Mouse (Mus musculus): ENCODE data around the gene Borcs5. TPM values are rescaled to one million over a fixed set of nuclear protein-coding genes. Genes with fewer than 3 reads are reported as not detected.

Gene Borcs5
- polyA plus RNA-seq, 1 experiment from 2014 or later, result 37.4 TPM

DNA sequence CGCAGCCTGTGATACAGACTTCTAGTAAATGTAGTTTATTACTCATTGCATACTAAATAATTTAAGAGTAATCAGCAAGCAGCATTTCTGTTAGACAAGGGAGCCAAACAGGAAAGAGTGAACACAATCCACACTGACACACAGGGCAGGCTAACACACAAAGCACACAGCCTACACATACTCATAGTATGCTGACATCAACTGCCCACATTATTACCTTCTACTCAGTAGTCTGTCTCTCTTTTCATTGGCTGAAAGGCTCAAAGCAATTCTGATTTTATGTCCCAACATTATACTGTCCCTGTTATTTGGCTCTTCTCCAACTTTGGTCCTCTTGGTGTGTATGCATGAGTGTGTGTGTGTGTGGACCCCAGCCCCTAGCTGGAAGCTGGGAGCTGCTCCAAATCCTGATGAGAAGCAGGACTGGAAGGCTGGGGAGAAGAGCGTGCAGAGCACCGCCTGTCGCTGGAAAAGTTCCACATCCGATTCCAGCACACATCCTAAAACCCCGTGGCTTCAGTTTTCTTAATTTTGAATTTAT is 82.5 kb downstream of the Borcs5 start:
- DNase-seq (ENCODE audit: low spot score) (no peak), ATAC-seq (ENCODE audit: low FRiP score) (no peak)
- Histone ChIP-seq H3K4me1 (replicated peaks; ENCODE audit: control insufficient read depth, insufficient read depth, low read length) (no peaks in the 10 kb centered on the region), H3K9ac (ENCODE audit: low read depth, low read length) (no peak overlapping the region), H3K4me2 (replicated peaks; ENCODE audit: low read depth, low read length) (no peak overlapping the region), H3K27me3 (ENCODE audit: control insufficient read depth, insufficient read depth, low read length) (no peaks in the 10 kb centered on the region), H3K36me3 (ENCODE audit: control insufficient read depth, insufficient read depth, low read length) (0 out of 2 replicates have a peak, but pooled peaks cover 2% of the 10 kb centered on the region), H3K27ac (ENCODE audit: low read depth, low read length) (no peak overlapping the region), H3K9me3 (ENCODE audit: control insufficient read depth, low read length) (no peaks in the 10 kb centered on the region), H3K4me3 (ENCODE audit: low read depth, low read length) (no peak overlapping the region)
- 97% methylated on average over 6 of the region's 6 CpGs for WGBS

DNA sequence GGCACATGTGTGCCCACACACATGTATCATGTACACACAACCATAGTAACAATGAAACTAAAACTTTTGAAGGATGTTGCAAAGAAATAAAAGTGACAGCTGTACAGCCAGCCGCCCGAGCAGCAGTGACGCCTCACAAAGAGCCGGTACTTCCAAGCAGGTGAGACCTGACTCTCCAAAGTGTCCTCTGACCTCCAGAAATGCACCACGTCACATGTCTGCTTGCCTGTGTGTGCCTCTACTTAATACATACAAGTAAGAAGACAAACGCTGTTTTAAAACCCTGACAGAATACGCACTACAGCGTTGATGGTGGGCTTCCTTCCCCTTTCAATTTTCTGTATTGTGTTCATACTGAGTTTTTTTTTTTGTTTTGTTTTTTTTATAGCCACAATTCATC is 83.6 kb downstream of the Borcs5 start:
- 93% methylated on average over 8 of the region's 8 CpGs for WGBS
- 0 out of 2 replicates have a peak, but pooled peaks cover 2% of the 10 kb centered on the region for H3K36me3 ChIP-seq (ENCODE audit: control insufficient read depth, insufficient read depth, low read length)
- no peak for DNase-seq (ENCODE audit: low spot score)

DNA sequence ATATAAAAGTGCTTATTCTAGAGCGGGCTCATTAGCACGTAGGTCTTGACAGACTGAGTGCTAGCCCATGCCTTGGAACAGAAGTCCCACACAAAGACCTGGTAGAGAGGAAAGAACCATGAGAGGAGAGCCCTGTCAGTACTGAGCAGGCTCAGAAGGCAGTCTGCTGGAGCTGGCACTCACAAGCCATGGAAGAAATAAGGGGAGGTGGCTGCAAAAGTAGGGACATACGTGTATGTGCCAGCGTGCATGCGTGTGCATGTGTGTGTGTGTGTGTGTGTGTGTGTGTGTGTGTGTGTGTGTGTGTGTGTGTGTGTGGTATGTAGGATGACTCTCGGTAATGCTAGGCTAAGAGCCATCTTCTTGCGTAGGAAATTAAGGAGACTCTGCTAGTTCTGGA is 84.0 kb downstream of the Borcs5 start:
- WGBS, result 95% methylated on average over 7 of the region's 7 CpGs
- H3K4me1 ChIP-seq (replicated peaks; ENCODE audit: control insufficient read depth, insufficient read depth, low read length), result no peaks in the 10 kb centered on the region
- H3K4me3 ChIP-seq (ENCODE audit: low read depth, low read length), result no peak overlapping the region
- H3K27me3 ChIP-seq (ENCODE audit: control insufficient read depth, insufficient read depth, low read length), result no peaks in the 10 kb centered on the region
- H3K4me2 ChIP-seq (replicated peaks; ENCODE audit: low read depth, low read length), result no peak overlapping the region
- no peak overlapping the region for H3K27ac ChIP-seq (ENCODE audit: low read depth, low read length)
- H3K9me3 ChIP-seq (ENCODE audit: control insufficient read depth, low read length), result no peaks in the 10 kb centered on the region
- 0 out of 2 replicates have a peak, but pooled peaks cover 2% of the 10 kb centered on the region for H3K36me3 ChIP-seq (ENCODE audit: control insufficient read depth, insufficient read depth, low read length)
- no peak for ATAC-seq (ENCODE audit: low FRiP score)
- no peak for DNase-seq (ENCODE audit: low spot score)
- no peak overlapping the region for H3K9ac ChIP-seq (ENCODE audit: low read depth, low read length)

More for the DNA sequence above, 83.6 kb downstream of the Borcs5 start:
- H3K4me2 ChIP-seq (replicated peaks; ENCODE audit: low read depth, low read length), result no peak overlapping the region
- no peaks in the 10 kb centered on the region for H3K9me3 ChIP-seq (ENCODE audit: control insufficient read depth, low read length)
- H3K4me3 ChIP-seq (ENCODE audit: low read depth, low read length), result no peak overlapping the region
- no peak overlapping the region for H3K9ac ChIP-seq (ENCODE audit: low read depth, low read length)
- no peak overlapping the region for H3K27ac ChIP-seq (ENCODE audit: low read depth, low read length)
- H3K4me1 ChIP-seq (replicated peaks; ENCODE audit: control insufficient read depth, insufficient read depth, low read length), result no peaks in the 10 kb centered on the region
- H3K27me3 ChIP-seq (ENCODE audit: control insufficient read depth, insufficient read depth, low read length), result no peaks in the 10 kb centered on the region
- ATAC-seq (ENCODE audit: low FRiP score), result no peak

DNA sequence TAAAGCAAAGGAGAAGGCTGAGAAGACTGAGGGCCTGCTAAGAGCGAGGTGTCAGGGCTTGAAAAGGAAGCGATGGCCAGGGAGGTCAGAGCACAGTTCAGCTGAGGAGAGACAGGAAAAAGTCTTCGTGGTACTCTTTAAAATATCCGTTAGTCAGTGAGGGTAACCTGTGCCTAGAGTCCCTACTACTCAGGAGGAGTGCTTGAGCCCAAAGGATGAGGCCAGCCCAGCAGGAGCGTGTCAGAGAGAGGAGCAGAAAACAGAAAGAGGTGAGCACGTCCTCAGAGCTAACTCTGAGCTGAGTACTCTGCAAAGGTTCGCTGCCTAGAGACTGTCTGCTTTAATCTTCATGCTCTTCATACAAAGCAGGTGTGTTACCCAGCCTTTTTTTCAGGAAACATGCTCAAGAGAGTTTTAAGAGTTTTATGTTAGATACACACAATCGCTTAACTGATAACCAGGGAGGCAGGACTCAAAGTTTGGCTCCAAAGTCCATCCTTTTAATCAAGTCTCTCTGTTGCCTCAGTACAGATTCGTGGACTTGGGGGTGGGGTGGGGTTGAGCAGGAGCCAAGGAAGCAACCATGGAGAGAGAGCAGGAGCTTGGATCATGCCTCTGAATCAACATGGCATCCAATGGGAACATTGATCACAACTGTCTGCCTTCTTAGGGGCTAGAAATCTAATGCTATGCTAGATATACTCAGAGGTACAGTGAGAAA is 84.7 kb downstream of the Borcs5 start:
- Histone ChIP-seq H3K4me1 (replicated peaks; ENCODE audit: control insufficient read depth, insufficient read depth, low read length) (no peaks in the 10 kb centered on the region), H3K36me3 (ENCODE audit: control insufficient read depth, insufficient read depth, low read length) (0 out of 2 replicates have a peak, but pooled peaks cover 2% of the 10 kb centered on the region), H3K4me2 (replicated peaks; ENCODE audit: low read depth, low read length) (no peak overlapping the region), H3K27ac (ENCODE audit: low read depth, low read length) (no peak overlapping the region), H3K4me3 (ENCODE audit: low read depth, low read length) (no peak overlapping the region), H3K9me3 (ENCODE audit: control insufficient read depth, low read length) (no peaks in the 10 kb centered on the region), H3K9ac (ENCODE audit: low read depth, low read length) (no peak overlapping the region), H3K27me3 (ENCODE audit: control insufficient read depth, insufficient read depth, low read length) (no peaks in the 10 kb centered on the region)
- ATAC-seq (ENCODE audit: low FRiP score), result no peak
- WGBS, result 89% methylated on average over 9 of the region's 9 CpGs
- no peak for DNase-seq (ENCODE audit: low spot score)

DNA sequence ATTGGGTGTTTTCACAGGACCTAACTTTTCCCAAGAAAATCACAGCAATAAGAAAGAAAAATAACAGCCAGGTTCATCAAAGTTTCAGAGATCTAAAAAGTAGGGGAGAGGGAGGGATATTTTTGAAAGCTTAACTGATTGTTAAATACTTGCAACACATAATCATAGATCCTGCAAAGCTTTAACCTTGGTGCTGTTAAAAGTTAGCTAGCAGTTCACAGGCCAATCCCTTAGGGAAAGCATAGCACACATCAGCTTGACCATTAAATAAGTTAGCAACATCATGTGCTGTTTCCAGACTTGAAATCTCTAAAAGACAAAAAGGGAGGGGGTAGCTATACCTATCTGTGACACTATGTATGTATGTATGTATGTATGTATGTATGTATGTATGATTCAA is 86.1 kb downstream of the Borcs5 start:
- Histone ChIP-seq H3K4me1 (replicated peaks; ENCODE audit: control insufficient read depth, insufficient read depth, low read length) (no peaks in the 10 kb centered on the region), H3K4me3 (ENCODE audit: low read depth, low read length) (no peak overlapping the region), H3K36me3 (ENCODE audit: control insufficient read depth, insufficient read depth, low read length) (0 out of 2 replicates have a peak, but pooled peaks cover 2% of the 10 kb centered on the region), H3K9me3 (ENCODE audit: control insufficient read depth, low read length) (no peaks in the 10 kb centered on the region), H3K27me3 (ENCODE audit: control insufficient read depth, insufficient read depth, low read length) (no peaks in the 10 kb centered on the region), H3K9ac (ENCODE audit: low read depth, low read length) (no peak overlapping the region), H3K27ac (ENCODE audit: low read depth, low read length) (no peak overlapping the region), H3K4me2 (replicated peaks; ENCODE audit: low read depth, low read length) (no peak overlapping the region)
- ATAC-seq (ENCODE audit: low FRiP score), result no peak
- no peak for DNase-seq (ENCODE audit: low spot score)

DNA sequence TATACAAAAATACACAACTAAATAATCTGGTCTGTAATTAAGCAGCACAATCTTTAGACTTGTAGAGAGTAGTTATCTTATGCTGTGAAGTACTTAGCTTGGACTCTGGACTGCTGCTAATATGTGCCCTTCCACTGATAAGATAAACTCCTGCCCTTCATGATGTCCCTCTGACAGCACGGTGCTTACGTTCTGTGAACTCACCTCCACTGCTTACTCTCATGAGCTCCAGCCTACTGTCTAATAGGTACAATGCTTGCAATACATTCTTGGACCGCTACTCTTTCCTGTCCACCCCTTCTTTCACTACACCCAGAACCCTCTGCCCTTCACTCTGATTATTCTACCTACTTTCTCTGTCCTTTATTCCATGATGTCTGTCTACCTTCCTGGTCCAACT is 91.7 kb downstream of the Borcs5 start:
- Histone ChIP-seq H3K4me1 (replicated peaks; ENCODE audit: control insufficient read depth, insufficient read depth, low read length) (no peaks in the 10 kb centered on the region), H3K4me2 (replicated peaks; ENCODE audit: low read depth, low read length) (no peak overlapping the region), H3K9ac (ENCODE audit: low read depth, low read length) (no peak overlapping the region), H3K9me3 (ENCODE audit: control insufficient read depth, low read length) (no peaks in the 10 kb centered on the region), H3K36me3 (ENCODE audit: control insufficient read depth, insufficient read depth, low read length) (no peaks in the 10 kb centered on the region), H3K4me3 (ENCODE audit: low read depth, low read length) (no peak overlapping the region), H3K27me3 (ENCODE audit: control insufficient read depth, insufficient read depth, low read length) (no peaks in the 10 kb centered on the region), H3K27ac (ENCODE audit: low read depth, low read length) (no peak overlapping the region)
- 96% methylated on average over 3 of the region's 3 CpGs for WGBS
- ATAC-seq (ENCODE audit: low FRiP score) (no peak), DNase-seq (ENCODE audit: low spot score) (no peak)

DNA sequence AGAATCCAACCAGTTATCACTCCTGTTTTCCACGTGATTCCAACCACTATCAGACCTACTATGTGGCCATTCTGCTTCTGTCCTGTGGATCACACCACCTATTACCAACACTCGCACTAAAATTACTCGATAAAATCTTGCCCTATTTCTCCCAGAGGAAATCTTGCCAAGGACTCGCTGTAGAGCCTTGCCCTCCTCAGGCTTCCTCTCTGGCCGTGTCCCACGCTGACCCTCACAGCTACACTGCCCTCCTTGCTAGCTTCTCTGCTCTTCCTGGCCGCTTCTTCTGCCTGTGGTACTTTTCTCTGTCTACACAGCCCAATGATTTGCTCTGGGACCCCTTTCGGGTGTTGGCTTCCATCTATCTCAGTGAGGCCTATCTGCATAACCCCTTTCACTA is 93.5 kb downstream of the Borcs5 start:
- H3K36me3 ChIP-seq (ENCODE audit: control insufficient read depth, insufficient read depth, low read length), result no peaks in the 10 kb centered on the region
- H3K4me2 ChIP-seq (replicated peaks; ENCODE audit: low read depth, low read length), result no peak overlapping the region
- no peaks in the 10 kb centered on the region for H3K9me3 ChIP-seq (ENCODE audit: control insufficient read depth, low read length)
- H3K4me1 ChIP-seq (replicated peaks; ENCODE audit: control insufficient read depth, insufficient read depth, low read length), result no peaks in the 10 kb centered on the region
- WGBS, result 95% methylated on average over 8 of the region's 8 CpGs
- DNase-seq (ENCODE audit: low spot score) (no peak), ATAC-seq (ENCODE audit: low FRiP score) (no peak)
- no peak overlapping the region for H3K27ac ChIP-seq (ENCODE audit: low read depth, low read length)
- no peak overlapping the region for H3K9ac ChIP-seq (ENCODE audit: low read depth, low read length)
- no peaks in the 10 kb centered on the region for H3K27me3 ChIP-seq (ENCODE audit: control insufficient read depth, insufficient read depth, low read length)
- H3K4me3 ChIP-seq (ENCODE audit: low read depth, low read length), result no peak overlapping the region

DNA sequence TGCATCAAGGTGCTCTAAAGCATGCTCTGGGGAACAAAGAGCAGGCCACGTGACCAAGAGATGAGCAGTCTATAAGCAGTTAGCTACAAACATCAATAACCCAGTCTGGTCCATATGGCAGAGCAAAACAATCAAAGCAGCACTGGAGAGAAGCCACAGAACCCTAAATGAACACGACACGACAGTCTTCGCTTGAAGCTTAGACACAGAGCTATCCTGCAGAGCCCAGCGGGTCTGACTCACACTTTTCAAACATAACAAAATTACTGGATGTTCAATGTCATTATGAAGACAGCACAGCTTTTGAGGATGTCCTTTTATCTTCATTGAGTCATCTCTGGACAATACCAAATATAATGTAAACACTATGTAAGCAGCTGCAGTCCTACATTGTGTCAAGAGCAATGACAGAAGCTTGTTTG is 94.5 kb downstream of the Borcs5 start:
- DNase-seq (ENCODE audit: low spot score), result no peak
- 0 out of 2 replicates have a peak, but pooled peaks cover under 1% of the 10 kb centered on the region for H3K36me3 ChIP-seq (ENCODE audit: control insufficient read depth, insufficient read depth, low read length)
- no peak overlapping the region for H3K27ac ChIP-seq (ENCODE audit: low read depth, low read length)
- no peak overlapping the region for H3K9ac ChIP-seq (ENCODE audit: low read depth, low read length)
- H3K4me1 ChIP-seq (replicated peaks; ENCODE audit: control insufficient read depth, insufficient read depth, low read length), result no peaks in the 10 kb centered on the region
- H3K27me3 ChIP-seq (ENCODE audit: control insufficient read depth, insufficient read depth, low read length), result no peaks in the 10 kb centered on the region
- H3K4me2 ChIP-seq (replicated peaks; ENCODE audit: low read depth, low read length), result no peak overlapping the region
- 72% methylated on average over 5 of the region's 5 CpGs for WGBS
- no peak overlapping the region for H3K4me3 ChIP-seq (ENCODE audit: low read depth, low read length)
- no peaks in the 10 kb centered on the region for H3K9me3 ChIP-seq (ENCODE audit: control insufficient read depth, low read length)
- no peak for ATAC-seq (ENCODE audit: low FRiP score)

DNA sequence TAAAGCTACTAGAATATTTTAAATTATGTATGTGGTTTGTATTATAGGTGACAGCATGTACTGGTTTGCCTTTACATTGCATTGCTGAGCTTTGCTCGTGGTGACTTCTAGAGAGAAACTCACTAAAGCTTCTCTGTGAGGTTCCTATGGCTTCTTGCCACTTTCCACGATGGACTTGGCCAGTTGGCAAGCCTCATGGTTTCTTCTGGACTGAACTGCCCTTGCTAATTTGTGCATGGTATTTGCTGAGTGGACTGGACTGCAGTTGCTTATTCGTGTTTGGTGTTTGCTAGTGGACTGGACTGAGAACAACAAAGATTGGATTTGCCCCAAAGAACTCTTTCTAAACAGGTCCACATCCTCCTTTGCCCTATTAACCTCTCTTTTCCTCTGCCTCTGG is 97.5 kb downstream of the Borcs5 start:
- H3K36me3 ChIP-seq (ENCODE audit: control insufficient read depth, insufficient read depth, low read length), result 0 out of 2 replicates have a peak, but pooled peaks cover 3% of the 10 kb centered on the region
- ATAC-seq (ENCODE audit: low FRiP score) (no peak), DNase-seq (ENCODE audit: low spot score) (no peak)
- H3K27me3 ChIP-seq (ENCODE audit: control insufficient read depth, insufficient read depth, low read length), result no peaks in the 10 kb centered on the region
- no peaks in the 10 kb centered on the region for H3K9me3 ChIP-seq (ENCODE audit: control insufficient read depth, low read length)
- no peaks in the 10 kb centered on the region for H3K4me1 ChIP-seq (replicated peaks; ENCODE audit: control insufficient read depth, insufficient read depth, low read length)
- 94% methylated on average over 3 of the region's 3 CpGs for WGBS
- H3K9ac ChIP-seq (ENCODE audit: low read depth, low read length), result no peak overlapping the region
- H3K27ac ChIP-seq (ENCODE audit: low read depth, low read length), result no peak overlapping the region
- no peak overlapping the region for H3K4me2 ChIP-seq (replicated peaks; ENCODE audit: low read depth, low read length)
- H3K4me3 ChIP-seq (ENCODE audit: low read depth, low read length), result no peak overlapping the region

Data from hindbrain, embryonic 11.5 days (tissue).